Mouse (Mus musculus) inflammation-experienced regulatory T-cells, adult 16 weeks (primary cell): Measurements from ENCODE around the gene Tbc1d21. TPM values are rescaled to one million over a fixed set of nuclear protein-coding genes. Genes with fewer than 3 reads are reported as not detected.

ENCODE experiments used
- polyA plus RNA-seq: library from polyadenylated mRNA; unstranded; fragments of 100-300 nt; shearing (Covaris generic); gene quantifications from one replicate; pipeline ENCODE4 v1.2.1, GENCODE M21; 2017

Gene Tbc1d21
- not detected for polyA plus RNA-seq

GRCm38 (mm10) chr9:58370355-58370754, at the start of gene Tbc1d21:
Tbc1d21 (minus strand) TSS chr9:58370455.

GRCm38 (mm10) chr9:58312944-58313359, 57.3 kb downstream of the Tbc1d21 start, which contains the start of gene Loxl1:
Loxl1 (minus strand) TSS chr9:58313186.

Other genes starting within 250 kb of the Tbc1d21 start
- 1.6 TPM for gene Islr, start 166.1 kb downstream of the Tbc1d21 start, polyA plus RNA-seq
- not detected for gene Islr2, start 166.1 kb downstream of the Tbc1d21 start, polyA plus RNA-seq
- gene Pml, start 120.7 kb downstream of the Tbc1d21 start, polyA plus RNA-seq: 78.3 TPM
- 35.5 TPM for gene Stoml1, start 117.3 kb downstream of the Tbc1d21 start, polyA plus RNA-seq
- gene Loxl1, start 57.3 kb downstream of the Tbc1d21 start, polyA plus RNA-seq: not detected
- not detected for gene Insyn1, start 118.1 kb upstream of the Tbc1d21 start, polyA plus RNA-seq
- gene Cd276, start 185.0 kb upstream of the Tbc1d21 start, polyA plus RNA-seq: not detected
- gene Nptn, start 211.8 kb upstream of the Tbc1d21 start, polyA plus RNA-seq: 73.3 TPM